Mouse (Mus musculus) layer of hippocampus, postnatal 14 days (tissue): Measurements from ENCODE around the gene Gbp10. TPM values are rescaled to one million over a fixed set of nuclear protein-coding genes. Genes with fewer than 3 reads are reported as not detected.
A peak's percentile ranks its signal among the peaks of the same experiment; 100 is the strongest.
"Not testable (repeated sequence)": the region's sequence is repeated elsewhere in the genome, so short reads cannot be mapped to it uniquely, and the experiment has no call there.

ENCODE experiments used
- DNase-seq, 2 experiments: peaks; one replicate each; pipeline ENCODE4 v3.0.0; 2021 to 2022; ENCODE audit warnings: low spot score in 2 of 2, mixed read lengths in 1 of 2
- long read RNA-seq, 2 experiments: library from polyadenylated mRNA; stranded (forward); transcript quantifications; one replicate each; pipeline ENCODE4 v2.0.0; 2021
- total RNA-seq, 2 experiments: library from RNA; stranded (reverse); gene quantifications; 2 replicates each; pipeline ENCODE4 v1.2.3; 2021

The Gbp10 gene
- total RNA-seq: not detected
- long read RNA-seq, experiment 1: 0 reads
- long read RNA-seq, experiment 2: 0 reads

DNA sequence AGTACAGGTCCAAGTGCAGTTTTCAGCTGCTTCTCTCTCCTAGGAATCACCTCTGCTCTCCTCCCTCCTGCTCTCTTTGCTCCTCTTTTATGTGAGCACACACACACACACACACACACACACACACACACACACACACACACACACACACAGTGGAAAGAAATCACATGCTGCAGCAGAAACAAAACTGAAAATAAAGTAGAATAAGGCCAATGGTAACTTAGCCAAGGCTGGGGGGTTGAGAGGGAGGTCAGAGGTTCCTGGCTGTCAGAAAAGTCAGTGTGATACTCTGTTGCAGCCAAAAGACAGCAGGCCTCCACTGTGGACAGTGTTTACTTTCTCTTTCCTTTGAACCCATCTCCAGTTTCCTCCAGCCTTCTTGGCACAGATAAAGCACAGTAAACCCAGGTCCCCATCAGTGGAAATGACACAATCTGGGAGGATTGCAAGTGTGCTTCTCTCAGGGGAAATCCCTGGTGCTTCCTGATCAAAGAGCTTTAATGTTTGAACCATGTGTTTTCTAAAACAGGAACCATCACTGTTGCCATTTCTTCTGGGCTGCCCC is at the start of gene Gbp10:
Gene Gbp10 (minus strand): TSS at position 51 of the 565 bp plus-strand sequence.
- DNase-seq: not testable (repeated sequence)

DNA sequence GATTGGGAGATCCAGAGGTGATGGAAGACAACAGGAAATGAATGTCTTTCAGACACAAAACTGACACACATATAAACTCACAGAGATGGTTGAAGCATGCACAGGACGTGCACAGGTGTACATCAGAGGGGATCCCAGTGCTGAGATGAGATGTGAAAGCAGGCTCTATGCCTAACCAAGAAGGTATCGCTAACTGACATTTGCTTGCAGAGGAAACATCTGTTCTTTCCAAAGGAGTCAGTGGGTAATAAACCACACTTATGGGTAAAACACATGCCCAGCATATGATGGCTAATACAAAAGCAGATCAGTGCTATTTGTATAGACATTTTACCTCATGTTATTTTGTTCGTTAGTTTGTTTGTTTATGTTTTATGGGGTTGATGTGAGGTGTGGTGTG is 21.3 kb upstream of the Gbp10 start:
- not testable (repeated sequence) for DNase-seq

DNA sequence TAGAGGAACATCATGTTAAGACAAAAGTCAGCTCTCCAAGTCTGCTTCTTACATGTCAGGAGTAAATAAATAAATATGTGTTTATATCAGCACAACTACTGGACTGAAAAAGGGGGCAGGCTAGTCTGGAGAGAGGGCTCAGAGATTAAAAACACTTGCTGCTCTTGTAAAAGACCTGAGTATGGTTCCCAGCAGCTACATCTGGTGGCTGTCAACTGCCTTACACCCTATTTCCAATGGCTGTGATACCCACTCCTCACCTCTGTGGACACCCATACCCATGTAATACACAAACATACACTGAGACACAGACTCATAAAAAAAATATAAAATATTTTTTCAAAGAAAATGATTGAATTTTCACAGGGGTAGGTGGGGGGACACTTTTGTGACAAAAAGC is 13.2 kb upstream of the Gbp10 start:
- DNase-seq: no peak

DNA sequence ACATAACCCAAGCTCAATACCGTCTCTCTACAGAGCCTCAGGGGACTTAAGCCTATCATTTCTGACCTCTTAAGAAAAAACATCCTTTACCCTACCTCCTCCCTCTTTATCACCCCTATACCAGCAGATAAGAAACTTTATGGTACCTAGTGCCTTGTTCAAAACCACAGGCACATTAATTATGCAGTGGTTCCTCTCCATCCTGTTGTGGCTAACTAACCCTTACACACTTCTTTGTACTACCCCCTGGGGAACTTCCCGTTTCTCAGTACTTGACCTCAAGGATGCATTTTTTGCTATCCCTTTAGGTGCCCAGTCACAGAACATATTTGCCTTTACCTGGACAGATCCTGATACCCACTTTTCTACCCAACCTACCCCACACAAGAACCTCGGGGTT is 5.4 kb upstream of the Gbp10 start:
- not testable (repeated sequence) for DNase-seq

DNA sequence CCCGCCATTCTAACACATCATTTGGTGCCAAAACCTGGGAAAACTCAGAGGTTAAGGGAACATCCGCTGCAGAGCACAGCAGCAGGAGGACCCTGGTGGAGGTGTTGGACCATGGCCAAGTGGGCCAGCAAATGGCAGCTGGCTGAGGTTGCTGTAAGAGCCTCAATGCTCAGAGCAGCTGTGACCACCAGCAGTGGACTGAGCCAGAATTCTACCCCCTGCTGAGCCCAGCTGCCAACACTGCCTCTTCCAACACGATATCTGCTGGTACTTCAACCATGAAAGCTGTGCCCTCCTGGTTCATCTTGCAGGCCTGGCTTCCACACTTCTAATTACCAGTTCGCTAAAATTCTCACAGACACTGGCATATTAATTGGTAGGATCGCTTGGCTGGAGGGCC is 1.6 kb upstream of the Gbp10 start:
- not testable (repeated sequence) for DNase-seq

DNA sequence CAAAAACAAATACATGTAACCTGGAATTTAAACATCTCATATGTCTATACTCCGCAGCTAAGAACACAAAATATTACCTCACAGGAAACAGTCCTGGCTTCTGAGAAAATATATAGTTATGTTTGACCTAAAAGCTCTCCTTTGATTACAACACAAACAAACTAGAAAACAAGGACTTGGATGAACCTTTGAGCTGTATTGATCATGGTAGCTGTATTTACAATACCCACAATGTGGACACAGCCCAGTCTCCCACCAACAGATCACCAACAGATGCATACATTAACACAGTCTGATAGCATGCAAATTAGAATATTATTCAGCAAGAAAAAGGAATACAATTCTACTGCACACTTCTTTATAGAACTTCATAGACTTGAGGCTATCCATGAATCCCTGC is 931 bp downstream of the Gbp10 start:
- not testable (repeated sequence) for DNase-seq

DNA sequence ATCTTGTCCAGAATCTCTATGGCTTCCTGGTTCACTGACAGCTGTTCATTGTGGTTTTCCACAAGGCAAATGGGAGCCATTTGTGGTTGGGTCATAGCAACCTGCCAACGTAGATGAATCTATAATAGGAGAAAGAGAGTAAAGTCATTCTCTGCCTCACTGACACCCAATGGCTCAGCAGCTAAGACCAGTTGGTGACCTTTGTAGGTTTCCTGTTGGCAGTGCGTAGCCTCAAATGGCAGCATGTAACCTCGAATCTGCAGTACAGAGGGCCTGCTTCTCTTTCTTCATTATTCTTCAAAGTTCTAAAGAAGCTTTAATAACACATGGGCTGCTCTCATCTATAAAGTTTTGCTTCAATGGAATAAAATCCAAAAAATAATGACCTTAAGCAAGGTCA is 3.3 kb downstream of the Gbp10 start:
- not testable (repeated sequence) for DNase-seq

DNA sequence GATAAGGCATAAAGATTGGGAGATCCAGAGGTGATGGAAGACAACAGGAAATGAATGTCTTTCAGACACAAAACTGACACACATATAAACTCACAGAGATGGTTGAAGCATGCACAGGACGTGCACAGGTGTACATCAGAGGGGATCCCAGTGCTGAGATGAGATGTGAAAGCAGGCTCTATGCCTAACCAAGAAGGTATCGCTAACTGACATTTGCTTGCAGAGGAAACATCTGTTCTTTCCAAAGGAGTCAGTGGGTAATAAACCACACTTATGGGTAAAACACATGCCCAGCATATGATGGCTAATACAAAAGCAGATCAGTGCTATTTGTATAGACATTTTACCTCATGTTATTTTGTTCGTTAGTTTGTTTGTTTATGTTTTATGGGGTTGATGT is 30.4 kb downstream of the Gbp10 start:
- DNase-seq: not testable (repeated sequence)

DNA sequence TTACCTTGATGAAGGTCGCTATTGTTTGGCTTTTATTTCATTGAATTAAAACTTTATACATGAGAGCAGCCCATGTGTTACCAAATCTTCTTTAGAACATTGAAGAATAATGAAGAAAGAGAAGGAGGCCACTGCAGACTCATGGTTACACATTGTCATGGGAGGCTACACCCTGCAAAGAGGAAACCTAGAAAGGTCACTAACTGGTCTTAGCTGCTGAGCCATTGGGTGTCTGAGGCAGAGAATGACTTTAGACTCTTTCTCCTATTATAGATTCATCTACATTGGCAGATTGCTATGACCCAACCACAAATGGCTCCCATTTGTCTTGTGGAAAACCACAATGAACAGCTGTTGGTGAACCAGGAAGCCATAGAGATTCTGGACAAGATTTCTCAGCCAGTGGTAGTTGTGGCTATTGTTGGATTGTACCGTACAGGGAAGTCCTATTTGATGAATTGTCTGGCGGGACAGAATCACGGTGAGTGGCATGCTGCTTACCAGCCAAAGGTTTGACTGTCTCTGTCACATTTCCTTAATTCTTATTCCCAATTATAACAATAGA is 38.5 kb downstream of the Gbp10 start:
- DNase-seq: not testable (repeated sequence)

DNA sequence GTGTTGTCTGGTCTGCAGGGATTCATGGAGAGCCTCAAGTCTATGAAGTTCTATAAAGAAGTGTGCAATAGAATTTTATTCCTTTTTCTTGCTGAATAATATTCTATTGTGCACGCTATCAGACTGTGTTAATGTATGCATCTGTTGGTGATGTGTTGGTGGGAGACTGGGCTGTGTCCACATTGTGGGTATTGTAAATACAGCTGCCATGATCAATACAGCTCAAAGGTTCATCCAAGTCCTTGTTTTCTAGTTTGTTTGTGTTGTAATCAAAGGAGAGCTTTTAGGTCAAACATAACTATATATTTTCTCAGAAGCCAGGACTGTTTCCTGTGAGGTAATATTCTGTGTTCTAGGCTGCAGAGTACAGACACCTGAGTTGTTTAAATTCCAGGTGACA is 40.2 kb downstream of the Gbp10 start:
- not testable (repeated sequence) for DNase-seq

DNA sequence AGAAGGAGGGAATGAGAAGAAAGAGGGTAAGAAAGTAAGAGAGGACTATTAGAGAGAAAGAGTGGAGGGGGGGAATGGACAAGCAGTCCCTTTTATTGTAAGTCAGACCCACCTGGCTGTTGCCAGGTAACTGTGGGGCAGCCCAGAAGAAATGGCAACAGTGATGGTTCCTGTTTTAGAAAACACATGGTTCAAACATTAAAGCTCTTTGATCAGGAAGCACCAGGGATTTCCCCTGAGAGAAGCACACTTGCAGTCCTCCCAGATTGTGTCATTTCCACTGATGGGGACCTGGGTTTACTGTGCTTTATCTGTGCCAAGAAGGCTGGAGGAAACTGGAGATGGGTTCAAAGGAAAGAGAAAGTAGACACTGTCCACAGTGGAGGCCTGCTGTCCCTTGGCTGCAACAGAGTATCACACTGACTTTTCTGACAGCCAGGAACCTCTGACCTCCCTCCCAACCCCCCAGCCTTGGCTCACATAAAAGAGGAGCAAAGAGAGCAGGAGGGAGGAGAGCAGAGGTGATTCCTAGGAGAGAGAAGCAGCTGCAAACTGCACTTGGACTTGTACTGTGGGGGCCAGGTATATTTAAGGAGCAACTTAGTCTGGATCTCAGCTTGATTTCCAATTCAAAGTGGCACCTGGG is 41.3 kb downstream of the Gbp10 start:
- DNase-seq: not testable (repeated sequence)

DNA sequence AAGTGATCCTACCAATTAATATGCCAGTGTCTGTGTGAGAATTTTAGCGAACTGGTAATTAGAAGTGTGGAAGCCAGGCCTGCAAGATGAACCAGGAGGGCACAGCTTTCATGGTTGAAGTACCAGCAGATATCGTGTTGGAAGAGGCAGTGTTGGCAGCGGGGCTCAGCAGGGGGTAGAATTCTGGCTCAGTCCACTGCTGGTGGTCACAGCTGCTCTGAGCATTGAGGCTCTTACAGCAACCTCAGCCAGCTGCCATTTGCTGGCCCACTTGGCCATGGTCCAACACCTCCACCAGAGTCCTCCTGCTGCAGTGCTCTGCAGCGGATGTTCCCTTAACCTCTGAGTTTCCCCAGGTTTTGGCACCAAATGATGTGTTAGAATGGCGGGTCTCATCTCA is 43.0 kb downstream of the Gbp10 start:
- peak in 1 of 2 experiments; percentile 8 for DNase-seq

DNA sequence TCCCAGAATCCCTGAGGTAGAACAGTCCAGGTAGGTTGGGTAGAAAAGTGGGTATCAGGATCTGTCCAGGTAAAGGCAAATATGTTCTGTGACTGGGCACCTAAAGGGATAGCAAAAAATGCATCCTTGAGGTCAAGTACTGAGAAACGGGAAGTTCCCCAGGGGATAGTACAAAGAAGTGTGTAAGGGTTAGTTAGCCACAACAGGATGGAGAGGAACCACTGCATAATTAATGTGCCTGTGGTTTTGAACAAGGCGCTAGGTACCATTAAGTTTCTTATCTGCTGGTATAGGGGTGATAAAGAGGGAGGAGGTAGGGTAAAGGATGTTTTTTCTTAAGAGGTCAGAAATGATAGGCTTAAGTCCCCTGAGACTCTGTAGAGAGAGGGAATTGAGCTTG is 46.8 kb downstream of the Gbp10 start:
- not testable (repeated sequence) for DNase-seq

DNA sequence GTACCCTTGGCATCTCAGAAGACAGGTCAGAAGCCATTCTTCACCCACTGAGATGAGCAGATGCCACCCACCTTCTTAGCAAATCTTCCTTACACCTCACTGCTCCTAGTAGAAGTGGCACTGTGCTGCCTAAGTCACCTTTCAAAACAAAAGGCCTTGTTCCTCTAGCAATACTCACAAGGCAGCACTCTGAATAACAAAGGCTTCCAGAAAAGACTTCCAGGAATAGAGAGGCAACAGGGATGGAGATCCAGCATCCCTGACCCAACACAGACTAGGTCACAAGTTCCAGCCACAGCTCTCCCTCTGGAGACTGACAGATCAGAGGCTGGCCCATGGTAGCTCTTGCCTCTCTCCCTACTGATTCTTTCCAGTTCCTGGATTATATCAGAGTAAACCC is 57.9 kb downstream of the Gbp10 start:
- DNase-seq: no peak

Other genes with a start within 250 kb of the Gbp10 start
- 1 to 10 TPM in 1 of 2 experiments, under 1 TPM in 1; 0.88 to 1.2 TPM for gene Gbp9, start 100.0 kb downstream of the Gbp10 start, total RNA-seq
- gene Gbp8, start 100.0 kb downstream of the Gbp10 start, total RNA-seq: under 1 TPM; 0.18 to 0.21 TPM
- gene Gbp4, start 99.9 kb downstream of the Gbp10 start, total RNA-seq: under 1 TPM; 0.41 to 0.85 TPM
- gene Gm43302, start 54.2 kb upstream of the Gbp10 start, total RNA-seq: not detected
- 1 to 10 TPM in 1 of 2 experiments, under 1 TPM in 1; 0.43 to 1.1 TPM for gene Gbp6, start 54.2 kb upstream of the Gbp10 start, total RNA-seq
- 10 to 100 TPM; 80.1 to 81.4 TPM for gene Lrrc8b, start 176.2 kb upstream of the Gbp10 start, total RNA-seq